Mouse (Mus musculus): ENCODE data around the gene Lsm8.
A peak's percentile ranks its signal among the peaks of the same experiment; 100 is the strongest.
"Not testable (repeated sequence)": the region's sequence is repeated elsewhere in the genome, so short reads cannot be mapped to it uniquely, and the experiment has no call there.

Lsm8 gene

DNA sequence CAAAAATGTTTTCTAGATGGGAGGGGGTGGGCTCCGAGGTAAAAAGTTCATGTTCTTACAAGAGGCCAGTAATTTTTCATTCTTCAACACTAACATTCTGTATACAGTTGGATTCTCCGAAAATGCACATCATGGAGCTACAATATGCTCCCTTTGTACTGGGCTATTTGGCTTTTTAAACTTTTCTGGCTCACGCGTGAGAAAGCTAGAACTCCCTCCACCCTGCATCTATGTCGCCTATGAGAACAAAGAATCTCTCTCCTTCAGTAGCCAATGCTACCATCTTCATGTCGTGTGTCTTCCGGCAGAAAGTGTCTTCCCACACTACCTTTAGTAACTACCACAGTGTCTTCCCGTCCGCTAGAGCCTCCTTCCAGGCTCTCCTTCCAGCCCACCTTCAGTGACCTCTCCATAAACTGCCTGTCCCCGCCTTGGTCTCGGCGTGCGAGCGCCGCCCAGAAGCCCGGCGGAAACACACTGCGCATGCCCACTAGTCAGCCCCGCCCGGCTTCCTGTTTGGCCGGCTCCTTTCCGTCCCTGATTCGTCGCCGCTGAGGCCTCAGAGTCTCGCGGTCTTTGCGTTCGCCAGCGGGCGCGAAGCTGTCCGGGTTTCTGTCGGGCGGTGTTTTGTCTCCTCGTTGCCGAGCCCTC is at the start of gene Lsm8:
Gene Lsm8, plus strand, starts transcription at position 529 of the 651 bp plus-strand sequence.
- peak; percentile 96 for DNase-seq (ENCODE audit: low read depth, low spot score)
- Histone ChIP-seq H3K27me3 (ENCODE audit: control insufficient read depth, insufficient read depth, low read length, poor library complexity, severe bottlenecking) (no peaks in the 10 kb centered on the region), H3K36me3 (ENCODE audit: control insufficient read depth, insufficient read depth, low read length, poor library complexity, severe bottlenecking) (no peaks in the 10 kb centered on the region)

DNA sequence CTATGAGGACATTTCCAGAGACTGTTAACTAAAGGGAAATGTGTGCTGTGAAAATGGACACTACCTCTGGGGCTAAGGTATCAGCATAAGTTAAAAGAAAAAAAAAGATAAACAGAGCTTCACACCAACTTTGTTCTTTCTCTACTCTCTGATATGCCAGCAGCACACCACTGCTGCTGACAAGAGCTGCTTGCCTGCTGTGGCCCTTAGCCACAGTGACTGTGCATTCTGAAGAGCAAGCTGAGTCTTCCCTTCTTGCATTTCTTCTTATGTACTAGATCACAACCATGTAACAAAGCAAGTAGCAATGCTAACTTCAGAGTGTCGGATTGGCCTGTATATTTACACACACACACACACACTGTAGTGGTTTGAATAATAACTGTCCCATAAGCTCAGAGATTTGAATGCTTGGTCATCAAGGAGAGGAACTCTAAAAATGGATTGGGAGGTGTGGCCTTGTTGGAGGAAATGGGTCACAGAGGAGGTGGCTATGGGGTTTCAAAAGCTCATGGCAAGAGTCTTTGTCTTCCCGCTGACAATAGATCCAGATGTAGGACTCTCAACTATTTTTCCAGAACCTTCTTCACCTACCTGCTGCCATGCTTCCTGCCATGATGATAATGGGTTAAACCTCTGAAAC is 47.4 kb upstream of the Lsm8 start:
- Histone ChIP-seq H3K36me3 (ENCODE audit: control insufficient read depth, insufficient read depth, low read length, poor library complexity, severe bottlenecking) (no peaks in the 10 kb centered on the region), H3K27me3 (ENCODE audit: control insufficient read depth, insufficient read depth, low read length, poor library complexity, severe bottlenecking) (no peaks in the 10 kb centered on the region)
- DNase-seq (ENCODE audit: low read depth, low spot score) = no peak

DNA sequence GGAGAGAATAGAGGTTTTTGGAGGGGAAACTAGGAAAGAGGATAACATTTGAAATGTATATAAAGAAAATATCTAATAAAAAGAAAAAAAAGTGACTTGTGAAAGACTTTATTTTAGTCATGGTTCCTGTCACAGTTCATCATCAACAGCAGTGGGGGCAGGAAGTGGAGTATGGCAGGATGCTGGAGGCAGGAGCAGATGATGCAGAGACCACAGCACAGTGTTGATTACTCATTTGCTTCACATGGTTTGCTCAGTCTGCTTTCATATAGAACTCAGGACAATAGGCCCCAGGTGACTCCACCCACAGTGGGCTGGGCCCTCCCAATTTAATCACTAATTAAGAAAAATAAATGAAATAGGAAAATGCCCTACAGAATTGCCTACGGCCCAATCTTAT is 35.8 kb upstream of the Lsm8 start:
- no peaks in the 10 kb centered on the region for H3K36me3 ChIP-seq (ENCODE audit: control insufficient read depth, insufficient read depth, low read length, poor library complexity, severe bottlenecking)
- no peaks in the 10 kb centered on the region for H3K27me3 ChIP-seq (ENCODE audit: control insufficient read depth, insufficient read depth, low read length, poor library complexity, severe bottlenecking)
- no peak for DNase-seq (ENCODE audit: low read depth, low spot score)

DNA sequence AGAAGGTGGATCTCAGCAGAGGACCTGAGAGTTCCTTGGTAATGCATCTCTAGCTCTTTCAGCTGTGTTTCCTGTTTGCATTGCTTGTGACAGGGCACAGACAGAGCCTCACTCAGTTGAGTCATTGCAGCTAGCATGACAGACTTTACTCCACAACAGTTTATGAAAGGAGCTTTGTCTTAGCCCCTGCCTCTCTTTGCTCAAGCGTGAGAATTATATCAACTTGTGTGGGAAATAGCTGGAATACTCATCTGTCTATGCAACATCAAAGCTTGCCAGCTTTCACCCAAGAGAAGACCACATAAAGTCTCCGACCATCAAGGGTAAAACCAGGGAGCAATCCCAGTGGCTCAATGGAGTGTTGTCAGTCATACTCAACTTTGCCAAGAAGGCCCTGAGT is 32.8 kb upstream of the Lsm8 start:
- no peaks in the 10 kb centered on the region for H3K36me3 ChIP-seq (ENCODE audit: control insufficient read depth, insufficient read depth, low read length, poor library complexity, severe bottlenecking)
- no peak for DNase-seq (ENCODE audit: low read depth, low spot score)
- no peaks in the 10 kb centered on the region; the same call in 1 of the 2 replicates for H3K27me3 ChIP-seq (ENCODE audit: control insufficient read depth, insufficient read depth, low read length, poor library complexity, severe bottlenecking)

DNA sequence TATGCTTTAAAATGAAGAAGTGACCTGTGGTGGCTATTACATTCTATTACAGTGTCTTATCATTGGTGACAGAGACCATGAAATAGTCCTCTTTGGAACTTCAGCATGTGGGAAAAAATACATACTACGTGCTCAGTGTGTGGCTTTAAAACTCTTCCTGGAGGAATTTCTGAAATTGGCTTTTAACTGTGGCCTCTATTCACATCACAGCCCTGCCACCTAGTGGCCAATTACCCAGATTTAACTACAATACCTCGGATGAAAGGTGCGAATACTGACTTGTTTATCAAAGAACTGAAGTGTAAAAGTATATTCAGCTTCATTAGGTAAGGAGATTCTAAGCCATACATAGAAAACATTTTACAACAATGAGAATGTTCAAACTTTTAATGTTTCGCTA is 29.0 kb upstream of the Lsm8 start:
- peak; percentile 20 for DNase-seq (ENCODE audit: low read depth, low spot score)
- H3K36me3 ChIP-seq (ENCODE audit: control insufficient read depth, insufficient read depth, low read length, poor library complexity, severe bottlenecking) = no peaks in the 10 kb centered on the region
- H3K27me3 ChIP-seq (ENCODE audit: control insufficient read depth, insufficient read depth, low read length, poor library complexity, severe bottlenecking) = no peaks in the 10 kb centered on the region; the same call in 1 of the 2 replicates

DNA sequence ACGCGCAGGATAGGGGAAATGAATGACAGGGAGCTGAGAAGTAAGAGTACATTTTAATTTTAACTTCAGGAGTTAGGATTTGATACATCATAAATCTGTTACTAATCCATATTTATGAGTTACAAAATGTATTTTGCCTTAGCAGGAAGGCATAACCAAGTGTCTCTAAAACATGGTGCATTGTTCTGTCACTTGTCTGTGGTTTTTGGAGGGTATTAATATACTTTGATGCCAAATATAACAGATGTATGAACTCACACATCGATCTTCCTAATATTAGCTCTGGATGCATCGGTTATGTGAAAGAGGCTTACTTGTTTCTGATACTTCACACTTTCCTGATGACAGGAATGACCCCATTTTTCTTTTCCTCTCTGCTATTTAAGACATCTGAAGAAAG is 28.1 kb upstream of the Lsm8 start:
- Histone ChIP-seq H3K36me3 (ENCODE audit: control insufficient read depth, insufficient read depth, low read length, poor library complexity, severe bottlenecking) (no peaks in the 10 kb centered on the region), H3K27me3 (ENCODE audit: control insufficient read depth, insufficient read depth, low read length, poor library complexity, severe bottlenecking) (no peaks in the 10 kb centered on the region; the same call in 1 of the 2 replicates)
- no peak for DNase-seq (ENCODE audit: low read depth, low spot score)

DNA sequence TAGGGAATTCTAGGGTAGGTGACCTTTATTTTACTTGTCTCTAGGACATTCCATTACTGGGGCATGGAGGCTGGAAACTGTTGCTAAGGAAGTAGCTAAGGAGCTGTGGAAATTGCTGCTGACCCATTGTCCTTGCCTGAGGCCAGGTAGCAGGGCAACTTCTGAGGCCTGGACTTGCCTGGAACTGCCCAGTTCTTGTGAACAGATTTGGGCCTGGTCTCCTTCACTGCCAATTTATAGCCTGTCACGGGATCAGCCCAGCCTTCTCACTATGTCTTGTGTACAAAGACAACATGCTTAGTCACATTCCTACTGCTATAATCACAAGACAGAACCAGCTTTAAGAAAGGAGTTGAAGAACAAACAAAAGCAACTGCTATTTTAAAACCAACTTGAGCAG is 25.6 kb upstream of the Lsm8 start:
- Histone ChIP-seq H3K27me3 (ENCODE audit: control insufficient read depth, insufficient read depth, low read length, poor library complexity, severe bottlenecking) (no peaks in the 10 kb centered on the region; the same call in 1 of the 2 replicates), H3K36me3 (ENCODE audit: control insufficient read depth, insufficient read depth, low read length, poor library complexity, severe bottlenecking) (no peaks in the 10 kb centered on the region)
- no peak for DNase-seq (ENCODE audit: low read depth, low spot score)

DNA sequence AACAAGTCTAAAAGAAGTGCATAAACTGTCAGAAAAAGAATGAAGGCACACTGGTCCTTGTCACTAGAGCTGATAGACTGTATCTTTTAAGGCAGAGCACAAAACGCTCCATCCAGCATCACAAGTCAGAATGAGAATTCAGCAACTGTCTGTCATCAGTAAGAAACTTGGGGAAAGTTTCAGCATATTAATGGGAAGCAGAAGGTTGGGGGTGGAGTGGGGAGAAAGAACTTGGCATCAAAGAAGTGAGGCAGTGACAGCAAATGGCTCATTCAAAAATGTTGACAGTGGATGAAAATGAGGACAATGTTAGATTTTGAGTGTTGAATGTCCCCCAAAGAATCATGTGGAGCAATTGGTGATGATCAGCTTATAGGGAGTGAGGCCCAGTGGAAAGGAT is 15.4 kb upstream of the Lsm8 start:
- Histone ChIP-seq H3K27me3 (ENCODE audit: control insufficient read depth, insufficient read depth, low read length, poor library complexity, severe bottlenecking) (no peaks in the 10 kb centered on the region), H3K36me3 (ENCODE audit: control insufficient read depth, insufficient read depth, low read length, poor library complexity, severe bottlenecking) (no peaks in the 10 kb centered on the region)
- DNase-seq (ENCODE audit: low read depth, low spot score) = no peak

DNA sequence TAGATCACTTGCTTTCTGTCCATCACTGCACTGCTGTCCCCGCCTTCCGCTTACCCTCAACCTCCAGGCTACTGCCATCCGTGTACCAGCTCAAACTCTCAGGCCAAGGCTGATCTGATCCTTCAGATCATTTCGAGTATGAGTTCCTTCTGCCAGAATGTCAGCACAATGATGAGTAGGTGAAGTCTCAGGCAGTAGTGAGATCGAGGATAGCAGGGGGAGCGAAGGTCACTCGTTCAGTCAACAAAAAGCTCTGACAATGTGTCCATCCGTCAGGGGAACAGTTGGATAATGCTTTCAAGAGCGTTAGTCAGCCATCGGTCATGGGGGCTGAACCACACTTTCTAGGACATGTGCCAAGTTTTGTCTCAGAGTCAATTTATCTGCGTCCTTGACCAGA is 3.9 kb upstream of the Lsm8 start:
- DNase-seq (ENCODE audit: low read depth, low spot score); H3K36me3 ChIP-seq (ENCODE audit: control insufficient read depth, insufficient read depth, low read length, poor library complexity, severe bottlenecking); H3K27me3 ChIP-seq (ENCODE audit: control insufficient read depth, insufficient read depth, low read length, poor library complexity, severe bottlenecking): not testable (repeated sequence)

DNA sequence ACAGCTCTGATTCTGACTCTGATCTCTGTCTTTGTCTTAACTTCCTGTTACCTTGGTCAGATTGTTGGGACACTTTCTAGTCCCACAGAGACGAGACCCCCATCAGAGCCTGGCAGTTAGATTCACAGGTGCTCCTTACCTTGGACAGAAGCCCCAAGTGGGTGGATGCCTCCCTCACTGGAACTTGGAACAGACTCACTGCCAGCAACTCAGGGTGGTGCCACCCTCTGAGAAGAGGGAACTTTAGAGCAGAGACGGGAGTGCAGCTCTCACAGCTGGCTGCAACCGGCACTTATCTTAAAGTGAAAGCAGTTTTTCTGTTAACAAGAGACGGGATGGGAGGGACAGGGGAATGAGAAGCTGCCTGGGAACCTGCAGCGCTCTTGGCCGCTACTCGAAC is 2.8 kb upstream of the Lsm8 start:
- H3K27me3 ChIP-seq (ENCODE audit: control insufficient read depth, insufficient read depth, low read length, poor library complexity, severe bottlenecking); H3K36me3 ChIP-seq (ENCODE audit: control insufficient read depth, insufficient read depth, low read length, poor library complexity, severe bottlenecking); DNase-seq (ENCODE audit: low read depth, low spot score): not testable (repeated sequence)

DNA sequence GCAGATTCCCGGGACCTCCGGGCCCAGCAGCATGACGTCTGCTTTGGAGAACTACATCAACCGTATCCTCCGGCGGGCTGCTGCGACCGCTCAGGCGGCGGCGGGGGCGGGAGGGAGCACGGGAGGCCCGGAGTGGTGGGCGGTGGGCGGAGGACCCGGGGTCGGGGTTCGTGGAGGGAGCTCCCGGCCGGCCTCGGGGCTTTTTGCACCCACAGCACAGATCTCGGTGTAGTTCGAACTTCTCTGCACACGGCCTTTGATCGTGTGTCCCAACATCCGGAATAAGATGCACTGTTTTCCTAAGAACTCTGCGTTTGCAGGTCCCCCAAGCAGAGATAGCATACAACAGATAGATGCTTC is 303 bp downstream of the Lsm8 start:
- no peaks in the 10 kb centered on the region for H3K27me3 ChIP-seq (ENCODE audit: control insufficient read depth, insufficient read depth, low read length, poor library complexity, severe bottlenecking)
- DNase-seq (ENCODE audit: low read depth, low spot score) = no peak
- peaks cover 2% of the 10 kb centered on the region; the same call in 1 of the 2 replicates for H3K36me3 ChIP-seq (ENCODE audit: control insufficient read depth, insufficient read depth, low read length, poor library complexity, severe bottlenecking)

DNA sequence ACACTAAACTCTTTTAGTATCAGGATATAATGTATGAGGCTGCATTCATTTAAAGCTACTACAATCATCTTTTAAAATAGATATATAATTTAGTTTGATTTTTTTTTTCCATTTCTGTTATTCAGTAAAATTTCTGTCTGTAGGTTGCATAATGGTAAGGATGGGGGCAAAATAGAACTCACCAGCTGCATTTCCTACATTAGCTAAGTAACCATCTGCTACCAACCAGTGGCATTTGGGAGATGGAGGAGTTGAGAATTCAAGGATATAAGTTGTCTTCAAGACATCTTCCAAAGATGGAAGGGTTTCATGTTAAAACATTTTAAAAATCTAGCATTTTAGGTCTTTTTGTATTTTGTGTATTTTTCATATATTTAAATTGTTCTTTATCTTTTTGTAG is 6.9 kb downstream of the Lsm8 start:
- Histone ChIP-seq H3K27me3 (ENCODE audit: control insufficient read depth, insufficient read depth, low read length, poor library complexity, severe bottlenecking) (no peaks in the 10 kb centered on the region), H3K36me3 (ENCODE audit: control insufficient read depth, insufficient read depth, low read length, poor library complexity, severe bottlenecking) (peaks cover 4% of the 10 kb centered on the region; the same call in 1 of the 2 replicates)
- DNase-seq (ENCODE audit: low read depth, low spot score) = no peak

DNA sequence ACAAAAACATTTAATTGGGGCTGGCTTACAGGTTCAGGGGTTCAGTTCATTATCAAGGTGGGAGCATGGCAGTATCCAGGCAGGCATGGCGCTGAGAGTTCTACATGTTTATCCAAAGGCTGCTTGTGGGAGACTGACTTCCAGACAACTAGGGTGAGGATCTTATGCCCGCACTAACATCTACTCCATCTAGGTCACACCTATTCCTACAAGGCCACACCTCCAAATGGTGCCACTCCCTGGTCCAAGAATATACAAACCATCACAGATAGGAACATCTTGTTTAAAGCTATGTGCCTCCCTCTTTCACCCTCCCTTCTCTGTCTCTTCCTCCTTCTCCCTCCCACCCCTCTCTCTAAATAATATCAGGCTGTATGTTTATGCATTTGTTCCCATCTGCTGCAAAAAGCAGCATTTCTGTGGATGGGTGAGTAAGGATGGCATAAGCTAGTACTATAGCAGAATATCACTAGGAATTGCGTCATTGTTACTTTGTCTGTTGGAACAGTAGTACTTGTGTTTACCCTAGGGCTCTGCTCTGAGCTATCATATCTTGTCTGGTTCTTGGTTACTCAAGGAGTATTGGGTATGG is 8.2 kb downstream of the Lsm8 start:
- peaks cover 4% of the 10 kb centered on the region; the same call in 1 of the 2 replicates for H3K36me3 ChIP-seq (ENCODE audit: control insufficient read depth, insufficient read depth, low read length, poor library complexity, severe bottlenecking)
- no peaks in the 10 kb centered on the region for H3K27me3 ChIP-seq (ENCODE audit: control insufficient read depth, insufficient read depth, low read length, poor library complexity, severe bottlenecking)
- no peak for DNase-seq (ENCODE audit: low read depth, low spot score)

DNA sequence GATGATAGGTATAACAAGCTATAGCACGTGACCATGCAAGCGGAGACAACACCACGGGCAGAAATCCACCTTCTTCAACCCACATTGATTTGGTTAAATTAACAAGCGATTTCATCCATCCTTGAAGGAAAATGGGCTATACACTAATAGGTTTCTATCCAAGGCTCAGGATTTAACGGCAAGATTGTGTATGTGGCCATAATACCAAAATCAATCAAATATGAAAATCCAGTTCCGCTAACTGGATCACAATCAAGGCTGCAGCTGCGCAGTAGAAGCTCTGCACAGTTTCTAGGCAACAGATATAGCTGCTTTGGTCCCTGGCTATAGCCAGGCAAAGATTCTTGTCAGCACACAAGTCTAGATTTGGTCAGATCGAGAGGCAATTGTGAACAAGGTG is 17.6 kb downstream of the Lsm8 start, which contains the start of gene Ankrd7:
Gene Ankrd7, plus strand, starts transcription at position 301 of the 400 bp plus-strand sequence.
- Histone ChIP-seq H3K36me3 (ENCODE audit: control insufficient read depth, insufficient read depth, low read length, poor library complexity, severe bottlenecking) (no peaks in the 10 kb centered on the region), H3K27me3 (ENCODE audit: control insufficient read depth, insufficient read depth, low read length, poor library complexity, severe bottlenecking) (no peaks in the 10 kb centered on the region)
- no peak for DNase-seq (ENCODE audit: low read depth, low spot score)

DNA sequence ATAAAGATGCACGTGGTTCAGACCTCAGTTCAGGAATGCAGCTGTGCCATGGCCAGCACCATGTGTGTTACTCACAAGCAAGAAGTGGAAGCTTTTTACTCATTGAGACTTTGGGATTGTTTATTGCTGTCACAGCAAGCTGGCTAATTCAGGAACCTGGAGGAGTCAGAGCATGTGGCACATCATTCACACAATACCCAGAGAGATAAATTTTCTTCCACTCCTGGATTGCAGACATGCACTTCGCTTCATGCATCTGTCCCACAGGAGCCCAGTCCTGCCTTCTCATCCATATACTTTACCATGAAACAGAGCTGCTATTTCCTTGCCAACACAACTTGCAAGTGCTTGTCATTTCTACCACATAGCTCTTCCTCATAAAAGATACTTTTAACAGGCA is 40.7 kb downstream of the Lsm8 start:
- Histone ChIP-seq H3K36me3 (ENCODE audit: control insufficient read depth, insufficient read depth, low read length, poor library complexity, severe bottlenecking) (no peaks in the 10 kb centered on the region), H3K27me3 (ENCODE audit: control insufficient read depth, insufficient read depth, low read length, poor library complexity, severe bottlenecking) (no peaks in the 10 kb centered on the region)
- no peak for DNase-seq (ENCODE audit: low read depth, low spot score)
